Mouse (Mus musculus) MEL (cell line): ENCODE results near the gene B130006D01Rik. TPM values are rescaled to one million over a fixed set of nuclear protein-coding genes. Genes with fewer than 3 reads are reported as not detected.

Source experiments
- polyA plus RNA-seq, 2 experiments: library from polyadenylated mRNA; stranded (reverse) in 1 of 2; unstranded in 1 of 2; fragments of >175 nt in 1 of 2; fragments of >200 nt in 1 of 2; gene quantifications; 2 replicates each; pipeline versions ENCODE4 v1.2.1 to v1.2.4; 2012; ENCODE audit warnings: low replicate concordance in 2 of 2, low read depth in 1 of 2; ENCODE audit not compliant: insufficient read length in 2 of 2, insufficient read depth in 1 of 2, missing spikeins in 1 of 2
- total RNA-seq: library from RNA; depleted of rRNA; stranded (reverse); fragments of 300-350 nt; gene quantifications from 2 replicates; pipeline ENCODE4 v1.2.3, GENCODE M21; 2012; rRNA removed

B130006D01Rik gene
- total and polyA plus RNA-seq, 3 experiments = 0.11 to 0.73 TPM; not detected in 1

Other genes with a start within 250 kb of the B130006D01Rik start
- not detected in 2 replicates for gene Nxph3, start 209.0 kb upstream of the B130006D01Rik start, total RNA-seq
- gene Nxph3, start 209.0 kb upstream of the B130006D01Rik start, polyA plus RNA-seq = not detected
- not detected in 2 replicates for gene Ngfr, start 135.9 kb upstream of the B130006D01Rik start, total RNA-seq
- gene Ngfr, start 135.9 kb upstream of the B130006D01Rik start, polyA plus RNA-seq = not detected
- gene Phb, start 56.6 kb upstream of the B130006D01Rik start, total RNA-seq = 784 and 788 TPM in 2 replicates
- gene Phb, start 56.6 kb upstream of the B130006D01Rik start, polyA plus RNA-seq = 100 to 1,000 TPM in 1 of 2 experiments, not detected in 1; 302 TPM
- 31.8 and 34.1 TPM in 2 replicates for gene Zfp652, start 10.9 kb upstream of the B130006D01Rik start, total RNA-seq
- gene Zfp652, start 10.9 kb upstream of the B130006D01Rik start, polyA plus RNA-seq = 10 to 100 TPM; 19.3 to 38.5 TPM
- 15.4 and 17.7 TPM in 2 replicates for gene Phospho1, start 100.9 kb downstream of the B130006D01Rik start, total RNA-seq
- gene Phospho1, start 100.9 kb downstream of the B130006D01Rik start, polyA plus RNA-seq = 10 to 100 TPM in 1 of 2 experiments, not detected in 1; 76.0 TPM
- 23.5 and 24.0 TPM in 2 replicates for gene Gngt2, start 113.6 kb downstream of the B130006D01Rik start, total RNA-seq
- 10 to 100 TPM in 1 of 2 experiments, not detected in 1; 25.9 TPM for gene Gngt2, start 113.6 kb downstream of the B130006D01Rik start, polyA plus RNA-seq
- 3.2 and 3.3 TPM in 2 replicates for gene Abi3, start 118.9 kb downstream of the B130006D01Rik start, total RNA-seq
- gene Abi3, start 118.9 kb downstream of the B130006D01Rik start, polyA plus RNA-seq = 10 to 100 TPM in 1 of 2 experiments, not detected in 1; 15.4 TPM
- 0.15 and 0.16 TPM in 2 replicates for gene B4galnt2, start 191.3 kb downstream of the B130006D01Rik start, total RNA-seq
- 1 to 10 TPM in 1 of 2 experiments, not detected in 1; 4.5 TPM for gene B4galnt2, start 191.3 kb downstream of the B130006D01Rik start, polyA plus RNA-seq